Mouse (Mus musculus) heart, postnatal 0 days (tissue): Measurements from ENCODE around the gene Dmkn. TPM values are rescaled to one million over a fixed set of nuclear protein-coding genes. Genes with fewer than 3 reads are reported as not detected.
A peak's percentile ranks its signal among the peaks of the same experiment; 100 is the strongest.

Source experiments
- ATAC-seq: fragments of 200-750 bp; cut with Nextera tagmentation; 2 replicates; pipeline ENCODE4 v1.8.0; 2017; ENCODE audit warnings: low read depth, moderate number of reproducible peaks, moderate library complexity; ENCODE audit not compliant: insufficient read depth
- DNase-seq: peaks from one replicate; pipeline ENCODE4 v3.0.0-alpha.2; 2016; ENCODE audit warnings: low spot score
- H3K27ac ChIP-seq: fragments of 300-500 bp; sonication (generic); 2 replicates; pipeline ENCODE4 v1.5.1; 2014; ENCODE audit warnings: low read depth, mild to moderate bottlenecking
- H3K27me3 ChIP-seq: fragments of 300-500 bp; sonication (generic); 2 replicates; pipeline ENCODE4 v1.6.1; 2014; ENCODE audit warnings: low read length, mixed read lengths; ENCODE audit not compliant: control insufficient read depth, insufficient read depth
- H3K36me3 ChIP-seq: fragments of 300-500 bp; sonication (generic); replicated peaks from 2 replicates; pipeline ENCODE4 v1.6.1; 2014; ENCODE audit warnings: low read length, mixed read lengths; ENCODE audit not compliant: control insufficient read depth, insufficient read depth
- H3K4me1 ChIP-seq: fragments of 300-500 bp; sonication (generic); 2 replicates; pipeline ENCODE4 v1.6.1; 2014; ENCODE audit warnings: antibody characterized with exemption; ENCODE audit not compliant: control insufficient read depth, insufficient read depth
- H3K4me2 ChIP-seq: fragments of 300-500 bp; sonication (generic); 2 replicates; pipeline ENCODE4 v1.6.1; 2014; ENCODE audit warnings: low read depth, mild to moderate bottlenecking, low read length, moderate library complexity
- H3K4me3 ChIP-seq: fragments of 300-500 bp; sonication (generic); 2 replicates; pipeline ENCODE4 v1.5.1; 2014; ENCODE audit warnings: low read depth, low read length
- H3K9ac ChIP-seq: fragments of 300-500 bp; sonication (generic); replicated peaks from 2 replicates; pipeline ENCODE4 v1.6.1; 2014; ENCODE audit warnings: low read depth, low read length, mixed read lengths
- H3K9me3 ChIP-seq: fragments of 300-500 bp; sonication (generic); replicated peaks from 2 replicates; pipeline ENCODE4 v1.6.1; 2016; ENCODE audit warnings: low read length; ENCODE audit not compliant: control insufficient read depth
- CTCF ChIP-seq: IDR thresholded peaks from 2 replicates; pipeline ENCODE4 v1.5.1; 2016; ENCODE audit warnings: antibody characterized with exemption, control low read depth, low read depth
- EP300 ChIP-seq: IDR thresholded peaks from 2 replicates; pipeline ENCODE4 v1.6.1; 2016; ENCODE audit warnings: antibody characterized with exemption, low read depth
- WGBS: fragments of 180-500 bp; shearing (Covaris S2); extraction: QIAGEN DNeasy Blood & Tissue Kit; methylation state at CpG from one replicate; pipeline ENCODE4 v1.1.7; 2014; 5-methylcytosine and 5-hydroxymethylcytosine counted together
- polyA plus RNA-seq: library from polyadenylated mRNA; unstranded; fragments of >200 nt; fragmentation: Nextera tagmentation; extraction: Ambion mirVana; gene quantifications from 2 replicates; pipeline ENCODE4 v1.2.1, GENCODE M21; 2015
- total RNA-seq: library from RNA; depleted of rRNA; stranded (reverse); fragments of >200 nt; gene quantifications from 2 replicates; pipeline ENCODE4 v1.2.3, GENCODE M21; 2014; ENCODE audit warnings: low replicate concordance

Gene Dmkn
- total and polyA plus RNA-seq, 2 experiments from 2014 or later = 8.1 to 10.4 TPM

DNA sequence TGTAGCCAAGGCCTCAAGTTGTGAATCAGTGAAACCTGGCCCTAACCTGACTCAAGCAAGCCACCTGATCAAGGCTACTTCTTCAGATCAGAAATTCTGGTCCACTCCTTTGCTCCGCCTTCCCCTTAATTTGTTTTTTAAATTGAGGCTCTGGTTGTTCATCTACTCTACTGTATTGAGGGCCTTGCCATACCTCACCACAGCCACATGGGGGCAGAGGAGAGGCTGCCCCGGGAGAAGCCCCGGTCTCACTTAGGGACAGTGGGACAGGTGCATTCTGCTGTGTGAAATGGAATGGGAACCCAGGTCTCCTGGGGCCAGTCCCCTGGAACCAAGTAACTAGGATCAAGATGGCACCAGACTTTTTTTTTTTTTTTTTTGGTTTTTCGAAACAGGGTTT lies 18.2 kb downstream of the Dmkn start:
- Histone ChIP-seq H3K27ac (no peak overlapping the region), H3K27me3 (no peaks in the 10 kb centered on the region), H3K4me3 (no peak overlapping the region), H3K36me3 (no peaks in the 10 kb centered on the region), H3K9ac (no peak overlapping the region), H3K4me1 (no peaks in the 10 kb centered on the region), H3K4me2 (no peak overlapping the region), H3K9me3 (no peaks in the 10 kb centered on the region)
- WGBS = 61% methylated on average over 4 of the region's 4 CpGs
- DNase-seq (no peak), ATAC-seq (no peak)
- peak; percentile 34 for TF ChIP-seq CTCF
- TF ChIP-seq EP300 = no peak

DNA sequence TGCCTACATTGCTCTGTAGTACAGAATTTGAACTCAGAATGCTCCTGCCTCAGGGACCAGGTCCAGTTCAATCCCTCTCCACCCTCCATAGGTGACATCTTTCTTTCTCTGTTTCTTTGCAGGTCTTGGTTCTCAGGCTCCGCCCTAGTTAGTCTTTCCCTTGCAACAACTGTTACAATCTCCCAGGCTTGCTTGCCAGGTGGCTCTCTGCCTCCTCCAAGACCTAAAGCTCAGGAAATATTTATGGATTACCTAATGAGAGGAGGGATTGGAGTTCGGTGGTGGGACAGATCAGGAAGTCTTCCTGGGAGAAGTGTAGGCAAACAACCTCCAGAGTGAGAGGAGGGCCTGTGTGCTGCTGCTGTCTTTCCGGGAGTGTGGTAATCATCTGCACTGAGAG lies 19.1 kb downstream of the Dmkn start:
- Histone ChIP-seq H3K27me3 (no peaks in the 10 kb centered on the region), H3K4me2 (no peak overlapping the region), H3K36me3 (no peaks in the 10 kb centered on the region), H3K4me3 (no peak overlapping the region), H3K4me1 (no peaks in the 10 kb centered on the region), H3K9me3 (no peaks in the 10 kb centered on the region), H3K9ac (no peak overlapping the region), H3K27ac (no peak overlapping the region)
- DNase-seq (no peak), ATAC-seq (no peak)
- TF ChIP-seq CTCF (no peak), EP300 (no peak)
- WGBS = 67% methylated on average over 3 of the region's 3 CpGs

DNA sequence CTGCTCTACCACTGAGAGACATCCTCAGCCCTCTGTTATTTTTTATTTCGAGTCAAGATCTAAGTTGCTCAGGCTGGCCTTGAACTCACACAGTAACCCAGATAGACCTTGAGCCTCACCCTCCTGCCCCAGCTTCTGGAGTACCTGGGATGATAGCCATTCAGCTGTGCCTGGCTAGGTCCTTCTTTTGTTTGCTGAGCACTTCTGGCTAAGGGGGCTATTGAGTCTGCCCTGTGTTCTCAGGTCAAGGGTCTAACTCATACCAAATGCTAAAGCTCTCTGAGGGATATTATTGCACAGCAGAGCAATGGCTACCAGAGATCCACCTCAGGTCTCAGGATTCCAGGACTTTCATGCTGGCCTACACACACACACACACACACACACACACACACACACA lies 21.6 kb downstream of the Dmkn start:
- peaks cover 10% of the 10 kb centered on the region; the same call in 1 of the 2 replicates for H3K27me3 ChIP-seq
- no peaks in the 10 kb centered on the region for H3K36me3 ChIP-seq
- no peak overlapping the region for H3K4me2 ChIP-seq
- DNase-seq (no peak), ATAC-seq (no peak)
- H3K4me3 ChIP-seq = no peak overlapping the region
- 58% methylated on average over 1 of the region's 1 CpGs for WGBS
- TF ChIP-seq CTCF (no peak), EP300 (no peak)
- H3K9me3 ChIP-seq = no peaks in the 10 kb centered on the region
- H3K4me1 ChIP-seq = no peaks in the 10 kb centered on the region
- H3K27ac ChIP-seq = no peak overlapping the region
- no peak overlapping the region for H3K9ac ChIP-seq

DNA sequence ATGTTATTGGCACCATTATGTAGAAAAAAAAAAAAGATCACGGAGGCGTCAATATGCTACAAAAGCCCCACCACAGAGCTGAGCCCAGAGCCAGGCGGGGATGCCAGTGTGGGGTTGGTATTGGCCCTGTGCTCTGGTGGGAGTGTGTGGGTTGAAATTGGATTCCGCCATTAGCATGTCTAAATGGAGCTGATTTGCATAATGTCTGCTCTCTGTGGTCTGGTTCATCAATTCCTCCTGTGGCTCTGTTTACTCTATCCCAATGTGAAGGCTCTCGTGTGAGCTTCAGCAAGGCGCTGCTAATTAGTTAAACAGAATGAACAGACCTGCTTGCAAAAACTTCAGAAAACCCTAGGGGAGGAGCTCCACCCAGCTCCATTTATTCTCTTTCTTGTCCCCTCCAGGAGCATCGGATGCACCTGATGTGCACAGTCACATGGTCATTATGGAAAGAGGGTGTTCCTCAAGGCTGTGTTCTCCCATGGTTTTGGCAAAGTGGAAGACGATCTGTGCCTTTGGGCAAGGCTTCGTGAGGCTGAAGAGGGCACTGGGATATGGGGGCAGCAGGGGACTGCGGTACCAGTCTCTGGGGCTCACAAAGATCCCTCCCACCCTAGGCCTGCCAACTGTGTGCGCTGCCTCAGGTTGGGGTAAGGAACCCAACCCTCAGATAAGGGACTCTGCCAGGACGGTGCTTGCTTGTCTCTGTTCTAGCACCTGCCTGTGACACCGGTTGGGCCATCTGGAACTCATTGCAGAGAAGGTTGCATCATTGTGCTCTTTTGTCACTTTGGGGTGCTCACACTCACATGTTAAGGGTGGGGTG lies 22.4 kb downstream of the Dmkn start:
- no peak for DNase-seq
- TF ChIP-seq CTCF = no peak
- TF ChIP-seq EP300 = no peak
- no peak for ATAC-seq
- Histone ChIP-seq H3K4me2 (no peak overlapping the region), H3K4me1 (no peaks in the 10 kb centered on the region), H3K27me3 (peaks cover 10% of the 10 kb centered on the region; the same call in 1 of the 2 replicates), H3K9ac (no peak overlapping the region), H3K9me3 (no peaks in the 10 kb centered on the region), H3K4me3 (no peak overlapping the region), H3K36me3 (no peaks in the 10 kb centered on the region), H3K27ac (no peak overlapping the region)
- WGBS = 72% methylated on average over 13 of the region's 13 CpGs

DNA sequence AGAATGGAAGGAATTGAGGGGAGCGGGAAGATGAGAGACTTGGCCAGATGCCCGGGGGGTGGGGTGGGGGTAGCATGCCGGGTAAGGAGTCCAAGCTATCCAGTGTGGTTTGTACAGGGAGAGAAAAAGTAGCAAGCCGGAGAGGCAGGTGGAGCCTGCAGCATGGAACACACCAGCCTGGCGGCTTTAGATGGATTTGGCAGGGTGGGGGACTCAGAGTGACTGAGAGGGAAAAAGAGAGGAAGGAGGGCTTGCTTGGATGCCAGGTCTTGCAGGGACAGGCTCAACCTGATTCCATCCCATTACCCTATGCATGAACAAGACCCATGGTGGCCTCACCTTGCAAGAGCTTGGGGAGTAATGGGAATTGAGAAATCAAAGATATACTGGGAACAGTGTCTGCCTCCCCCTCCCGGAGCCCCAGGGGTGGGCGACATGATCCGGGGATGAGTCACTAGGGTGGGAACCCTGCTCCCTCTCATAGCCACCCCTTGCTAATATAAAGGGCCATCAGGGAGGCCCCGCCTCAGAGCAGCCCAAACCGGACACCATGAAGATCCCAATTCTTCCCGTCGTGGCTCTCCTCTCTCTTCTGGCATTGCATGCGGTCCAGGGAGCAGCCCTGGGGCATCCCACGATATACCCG lies 23.9 kb downstream of the Dmkn start, which contains the start of gene Krtdap:
Gene Krtdap (plus strand): TSS at position 520 of the 646 bp plus-strand sequence.
- Histone ChIP-seq H3K36me3 (no peaks in the 10 kb centered on the region), H3K27ac (no peak within 1 kb of the TSS), H3K4me3 (no peak within 1 kb of the TSS), H3K9me3 (no peaks in the 10 kb centered on the region), H3K4me1 (no peaks in the 10 kb centered on the region), H3K4me2 (no peak within 1 kb of the TSS), H3K9ac (no peak within 1 kb of the TSS), H3K27me3 (peaks cover 13% of the 10 kb centered on the region; the same call in 1 of the 2 replicates)
- 37% methylated on average over 15 of the region's 15 CpGs for whole genome bisulfite sequencing
- DNase-seq = no peak
- TF ChIP-seq EP300 (no peak), CTCF (no peak)
- ATAC-seq = no peak
